7 mouse cellular contexts compared by ENCODE assay signal in the genomic region with DNA sequence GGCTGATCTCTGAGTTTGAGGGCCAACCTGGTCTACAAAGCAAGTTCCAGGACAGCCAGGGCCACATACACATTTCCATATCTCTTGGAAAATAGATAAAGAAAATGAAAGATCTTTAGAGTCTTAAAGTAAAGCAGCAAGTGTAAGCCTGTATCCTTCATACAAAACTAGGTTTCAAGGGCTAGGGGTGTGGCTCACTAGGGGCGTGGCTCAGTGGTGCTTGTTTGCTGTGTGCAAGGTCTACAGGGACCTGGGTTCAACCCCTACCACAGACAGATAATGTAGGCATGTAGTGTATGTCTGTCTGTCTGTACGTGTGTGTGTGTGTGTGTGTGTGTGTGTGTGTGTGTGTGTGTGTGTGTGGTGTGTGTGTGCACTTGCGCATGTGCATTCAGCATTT.
"Had no signal": no experiment of that assay in that cellular context is flagged by ENCODE, and none has a peak within 500 bp of the region (broad histone marks: within the 10 kb centered on the region; RNA-seq: fewer than 3 reads in every experiment).

No protein-coding gene starts in this region.

- DNase-seq: kidney, postnatal 14 days; left cerebral cortex, postnatal 4 days; lung, embryonic 14.5 days; right cerebral cortex, postnatal 14 days had no signal

- ATAC-seq: midbrain, embryonic 13.5 days had no signal

- H3K27me3 ChIP-seq: limb, embryonic 13.5 days; stomach, embryonic 15.5 days had no signal

- H3K9me3 ChIP-seq: limb, embryonic 13.5 days; midbrain, embryonic 13.5 days; stomach, embryonic 15.5 days had no signal

- H3K9ac ChIP-seq: limb, embryonic 13.5 days; lung, embryonic 14.5 days; midbrain, embryonic 13.5 days; stomach, embryonic 15.5 days had no signal

- H3K4me2 ChIP-seq: limb, embryonic 13.5 days; lung, embryonic 14.5 days; midbrain, embryonic 13.5 days; stomach, embryonic 15.5 days had no signal

- H3K27ac ChIP-seq: limb, embryonic 13.5 days; midbrain, embryonic 13.5 days; stomach, embryonic 15.5 days had no signal

- H3K4me3 ChIP-seq: limb, embryonic 13.5 days; midbrain, embryonic 13.5 days; stomach, embryonic 15.5 days had no signal
